In genomic region chr7:49985947-49986346, GRCm38 (mm10) we compare ENCODE assay signal across 15 mouse cellular contexts. TPM values are rescaled to one million over a fixed set of nuclear protein-coding genes. Genes with fewer than 3 reads are reported as not detected.
"Had no signal": no experiment of that assay in that cellular context is flagged by ENCODE, and none has a peak within 500 bp of the region (broad histone marks: within the 10 kb centered on the region; RNA-seq: fewer than 3 reads in every experiment).

No protein-coding gene starts in this region.

- DNase-seq: liver, postnatal 0 days; lung, embryonic 14.5 days; lung, postnatal 10 days; lung, postnatal 4 days; midbrain, embryonic 14.5 days; retina, postnatal 1 day; right cerebral cortex, adult 18-20 months; right cerebral cortex, postnatal 25 days; right cerebral cortex, postnatal 4 days; spleen, adult 18-20 months; thymus, adult 18-20 months; thymus, postnatal 14 days; thymus, postnatal 36 days had no signal

RNA-seq across cellular contexts. Expression of gene Nell1, which starts 11.3 kb away (rescaled TPM):
- total RNA-seq: megakaryocyte, adult 5-6 weeks; megakaryocyte-erythroid progenitor cell, adult 5-6 weeks had no signal
